Mouse (Mus musculus) embryonic facial prominence, embryonic 12.5 days (tissue): ENCODE data around the gene Aqp6. TPM values are rescaled to one million over a fixed set of nuclear protein-coding genes. Genes with fewer than 3 reads are reported as not detected.
A peak's percentile ranks its signal among the peaks of the same experiment; 100 is the strongest.

Experiments used
- ATAC-seq: fragments of 200-750 bp; cut with Nextera tagmentation; 2 replicates; pipeline ENCODE4 v1.8.0; 2017; ENCODE audit not compliant: insufficient number of reproducible peaks, insufficient read depth, low FRiP score, low TSS enrichment
- H3K27ac ChIP-seq: fragments of 300-500 bp; sonication (generic); 2 replicates; pipeline ENCODE4 v1.5.1; 2016; ENCODE audit warnings: mild to moderate bottlenecking
- H3K27me3 ChIP-seq: fragments of 300-500 bp; sonication (generic); 2 replicates; pipeline ENCODE4 v1.6.1; 2016; ENCODE audit warnings: mild to moderate bottlenecking, moderate library complexity
- H3K36me3 ChIP-seq: fragments of 300-500 bp; sonication (generic); 2 replicates; pipeline ENCODE4 v1.6.1; 2016; ENCODE audit warnings: mild to moderate bottlenecking
- H3K4me1 ChIP-seq: fragments of 300-500 bp; sonication (generic); 2 replicates; pipeline ENCODE4 v1.6.1; 2016
- H3K4me2 ChIP-seq: fragments of 300-500 bp; sonication (generic); replicated peaks from 2 replicates; pipeline ENCODE4 v1.6.1; 2016; ENCODE audit warnings: mild to moderate bottlenecking, moderate library complexity
- H3K4me3 ChIP-seq: fragments of 300-500 bp; sonication (generic); 2 replicates; pipeline ENCODE4 v1.5.1; 2016; ENCODE audit warnings: mild to moderate bottlenecking
- H3K9ac ChIP-seq: fragments of 300-500 bp; sonication (generic); 2 replicates; pipeline ENCODE4 v1.6.1; 2016; ENCODE audit warnings: mild to moderate bottlenecking, moderate library complexity
- H3K9me3 ChIP-seq: fragments of 300-500 bp; sonication (generic); 2 replicates; pipeline ENCODE4 v1.6.1; 2016; ENCODE audit warnings: mild to moderate bottlenecking, moderate library complexity
- WGBS: fragments of 180-500 bp; shearing (Covaris S2); methylation state at CpG from one replicate; pipeline ENCODE4 v1.1.7; 2016; 5-methylcytosine and 5-hydroxymethylcytosine counted together
- polyA plus RNA-seq: library from polyadenylated mRNA; unstranded; fragments of >200 nt; fragmentation: Nextera tagmentation; extraction: Ambion mirVana; gene quantifications from 2 replicates; pipeline ENCODE4 v1.2.1, GENCODE M21; 2016

Gene Aqp6
- 0.08 TPM in 1 of 2 replicates, not detected in the other for polyA plus RNA-seq

DNA sequence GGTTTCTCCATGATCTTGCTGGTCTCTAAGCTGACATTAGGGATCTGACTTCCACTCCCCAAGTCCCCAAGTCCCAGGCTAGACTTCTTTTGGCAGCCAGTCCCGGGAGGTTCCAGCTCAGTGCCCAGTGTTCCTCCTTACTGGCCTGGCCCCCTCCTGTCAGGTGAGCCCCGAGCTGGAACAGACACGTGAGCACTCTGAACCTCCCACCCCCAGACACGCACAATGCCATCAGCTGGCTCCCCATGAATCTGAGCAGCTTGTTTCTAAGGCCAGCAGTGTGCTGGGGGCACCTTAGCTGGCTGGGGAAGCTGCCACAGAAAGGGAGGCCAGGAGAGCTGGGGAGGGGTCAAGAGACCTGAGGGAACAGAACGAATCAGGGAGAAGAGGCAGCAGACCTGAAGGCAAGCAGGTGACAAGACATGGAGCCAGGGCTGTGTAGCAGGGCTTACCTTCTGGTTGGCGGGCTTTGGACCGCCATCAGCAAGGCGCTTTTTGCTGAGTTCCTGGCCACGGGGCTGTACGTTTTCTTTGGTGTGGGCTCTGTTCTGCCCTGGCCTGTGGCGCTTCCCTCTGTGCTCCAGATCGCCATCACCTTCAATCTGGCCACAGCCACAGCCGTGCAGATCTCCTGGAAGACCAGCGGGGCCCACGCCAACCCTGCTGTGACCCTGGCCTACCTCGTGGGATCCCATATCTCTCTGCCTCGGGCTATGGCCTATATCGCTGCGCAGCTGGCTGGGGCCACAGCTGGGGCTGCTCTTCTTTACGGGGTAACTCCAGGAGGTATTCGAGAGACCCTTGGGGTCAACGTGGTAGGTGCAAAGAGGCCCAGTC, at the start of gene Aqp6:
Gene Aqp6, plus strand, starts transcription at position 415 of the 837 bp plus-strand sequence.
- H3K27me3 ChIP-seq, result peaks cover 77% of the 10 kb centered on the region
- no peak within 1 kb of the TSS for H3K4me3 ChIP-seq
- H3K27ac ChIP-seq, result no peak within 1 kb of the TSS
- H3K4me2 ChIP-seq, result no peak within 1 kb of the TSS
- H3K36me3 ChIP-seq, result no peaks in the 10 kb centered on the region
- no peaks in the 10 kb centered on the region for H3K9me3 ChIP-seq
- peaks cover 10% of the 10 kb centered on the region for H3K4me1 ChIP-seq
- no peak within 1 kb of the TSS for H3K9ac ChIP-seq
- no peak for ATAC-seq
- WGBS, result 51% methylated on average over 22 of the region's 22 CpGs

DNA sequence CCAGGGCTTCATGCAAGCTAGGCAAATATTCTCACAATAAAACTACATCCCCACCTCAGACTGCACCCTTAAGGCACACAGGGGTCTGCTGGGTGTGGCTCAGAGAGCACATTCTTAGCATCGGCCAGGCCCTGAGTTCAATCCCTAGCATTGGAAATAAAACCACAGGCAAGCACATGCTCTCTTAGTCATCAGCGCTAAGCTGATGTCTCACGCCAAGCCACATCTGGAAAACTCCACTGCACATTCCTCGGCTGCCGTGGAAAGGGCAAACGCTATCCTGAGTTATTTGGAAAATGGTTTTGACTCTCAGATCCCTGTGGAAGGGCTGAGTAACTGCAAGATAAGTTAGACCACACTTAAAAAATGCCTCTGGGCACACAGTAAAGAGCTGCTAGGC, 47.4 kb upstream of the Aqp6 start:
- Histone ChIP-seq H3K4me3 (no peak overlapping the region), H3K9me3 (no peaks in the 10 kb centered on the region), H3K9ac (no peak overlapping the region), H3K4me2 (no peak overlapping the region), H3K27me3 (no peaks in the 10 kb centered on the region), H3K4me1 (peaks cover 10% of the 10 kb centered on the region; the same call in 1 of the 2 replicates), H3K36me3 (no peaks in the 10 kb centered on the region), H3K27ac (no peak overlapping the region)
- ATAC-seq, result no peak
- WGBS, result 39% methylated on average over 6 of the region's 6 CpGs

DNA sequence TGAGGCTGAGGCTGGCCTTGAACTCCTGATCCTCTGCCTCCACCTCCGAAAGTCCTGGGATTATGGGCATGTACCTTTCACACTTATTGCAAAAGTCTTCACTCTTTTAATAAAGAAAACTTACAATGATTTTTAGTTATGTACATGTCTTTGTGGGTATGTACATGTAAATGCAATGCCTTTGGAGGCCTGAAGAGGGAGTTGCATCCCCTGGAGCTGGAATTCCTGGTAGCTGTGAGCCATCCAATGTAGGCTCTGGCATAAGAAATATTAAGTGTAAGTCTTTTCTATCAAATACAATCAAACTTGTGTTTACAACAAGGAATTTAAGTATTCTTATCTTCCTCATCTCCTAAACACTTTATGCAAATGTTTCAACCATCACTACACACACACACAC, 42.3 kb upstream of the Aqp6 start:
- Histone ChIP-seq H3K9me3 (no peaks in the 10 kb centered on the region), H3K27ac (no peak overlapping the region), H3K4me3 (no peak overlapping the region), H3K4me1 (peaks cover 11% of the 10 kb centered on the region; the same call in 1 of the 2 replicates), H3K4me2 (no peak overlapping the region), H3K27me3 (no peaks in the 10 kb centered on the region), H3K9ac (no peak overlapping the region), H3K36me3 (no peaks in the 10 kb centered on the region)
- no peak for ATAC-seq
- WGBS, result 97% methylated on average over 1 of the region's 1 CpGs

DNA sequence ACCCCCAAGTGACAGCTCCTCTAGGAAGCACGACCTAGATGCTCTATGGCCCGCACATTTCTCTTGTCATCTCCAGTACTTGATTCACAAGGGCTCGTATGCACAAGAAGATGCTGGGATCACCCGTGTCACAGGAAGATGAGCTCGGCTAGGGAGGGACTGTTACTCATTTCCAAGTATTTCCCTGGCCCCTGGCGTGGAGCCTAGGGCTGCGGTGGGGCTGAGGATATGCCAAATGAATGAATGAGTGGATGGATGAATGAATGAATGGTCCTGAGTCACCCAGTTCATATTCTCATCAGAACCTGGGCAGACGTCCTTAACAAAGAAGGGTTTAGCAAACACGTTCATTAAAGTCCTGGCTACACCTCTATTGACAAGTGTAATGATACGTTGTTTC, 41.0 kb upstream of the Aqp6 start:
- Histone ChIP-seq H3K4me1 (0 out of 2 replicates have a peak, but pooled peaks cover 9% of the 10 kb centered on the region), H3K27me3 (no peaks in the 10 kb centered on the region), H3K36me3 (no peaks in the 10 kb centered on the region), H3K9me3 (no peaks in the 10 kb centered on the region), H3K4me2 (no peak overlapping the region), H3K9ac (no peak overlapping the region), H3K27ac (no peak overlapping the region), H3K4me3 (no peak overlapping the region)
- WGBS, result 75% methylated on average over 10 of the region's 10 CpGs
- no peak for ATAC-seq

DNA sequence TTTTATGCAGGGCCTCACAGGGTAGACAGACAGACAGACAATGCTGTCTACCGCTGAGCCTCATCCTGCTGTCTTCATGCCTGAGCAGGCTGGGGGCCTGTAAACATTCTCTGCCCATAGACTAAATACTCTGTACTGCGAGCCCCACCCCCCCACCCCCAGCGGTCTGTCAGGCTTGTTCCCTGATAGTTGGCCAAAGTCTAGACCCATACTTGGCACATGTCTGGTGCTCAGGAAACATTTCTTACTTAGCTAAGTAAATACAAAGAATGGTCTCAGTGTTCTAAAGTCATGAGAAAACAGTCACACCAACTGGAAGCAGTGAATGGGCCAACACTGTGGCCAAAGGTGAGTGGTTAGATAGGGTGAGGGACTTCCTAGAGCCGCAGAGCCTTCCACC, 33.8 kb upstream of the Aqp6 start:
- Histone ChIP-seq H3K36me3 (no peaks in the 10 kb centered on the region), H3K4me2 (no peak overlapping the region), H3K4me3 (no peak overlapping the region), H3K27me3 (peaks cover 3% of the 10 kb centered on the region), H3K9me3 (0 out of 2 replicates have a peak, but pooled peaks cover 2% of the 10 kb centered on the region), H3K9ac (no peak overlapping the region), H3K27ac (no peak overlapping the region), H3K4me1 (0 out of 2 replicates have a peak, but pooled peaks cover 5% of the 10 kb centered on the region)
- 83% methylated on average over 4 of the region's 4 CpGs for WGBS
- ATAC-seq, result no peak

DNA sequence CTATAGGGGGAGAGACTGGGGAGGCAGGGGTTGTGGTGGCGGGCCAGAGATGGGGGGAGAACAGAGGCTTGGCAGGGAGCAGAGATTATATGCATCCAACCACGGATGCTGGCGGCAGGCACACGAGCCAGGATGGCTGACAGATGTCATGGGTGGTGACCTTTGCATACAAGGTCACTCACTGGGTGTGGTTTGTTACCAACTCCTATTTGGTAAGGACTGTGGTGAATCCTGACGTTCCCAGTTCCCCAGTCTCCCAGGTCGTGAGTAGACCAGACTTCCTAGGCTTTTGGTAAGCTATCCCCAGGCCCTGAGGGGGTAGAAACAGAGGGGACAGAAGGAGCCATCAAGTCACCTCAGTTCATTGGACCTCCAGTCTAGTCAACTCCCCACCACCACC, 32.5 kb upstream of the Aqp6 start:
- Histone ChIP-seq H3K27me3 (peaks cover 3% of the 10 kb centered on the region), H3K4me3 (no peak overlapping the region), H3K9ac (no peak overlapping the region), H3K27ac (no peak overlapping the region), H3K9me3 (0 out of 2 replicates have a peak, but pooled peaks cover 2% of the 10 kb centered on the region), H3K36me3 (no peaks in the 10 kb centered on the region), H3K4me1 (0 out of 2 replicates have a peak, but pooled peaks cover 5% of the 10 kb centered on the region), H3K4me2 (no peak overlapping the region)
- WGBS, result 60% methylated on average over 6 of the region's 6 CpGs
- no peak for ATAC-seq

DNA sequence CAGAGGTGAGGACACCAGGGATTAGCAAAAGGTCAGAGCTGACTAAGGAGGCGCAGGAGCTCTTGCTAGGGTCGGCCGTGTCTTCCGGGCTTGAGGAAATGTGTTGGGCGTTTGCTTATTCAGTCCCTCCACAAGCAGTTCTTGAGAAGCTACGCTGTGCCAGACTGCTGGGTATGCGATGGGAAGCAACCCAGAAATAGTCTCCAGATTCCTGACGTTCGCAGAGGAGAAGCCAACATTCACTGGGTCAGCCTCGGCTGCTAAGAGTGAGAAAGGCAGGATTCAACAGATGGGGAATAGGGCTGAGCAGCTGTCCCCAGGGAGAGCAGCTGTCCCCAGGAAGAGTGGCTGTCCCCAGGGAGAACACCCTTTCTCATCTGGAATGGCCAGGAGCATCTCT, 32.1 kb upstream of the Aqp6 start:
- 0 out of 2 replicates have a peak, but pooled peaks cover 2% of the 10 kb centered on the region for H3K9me3 ChIP-seq
- 0 out of 2 replicates have a peak, but pooled peaks cover 3% of the 10 kb centered on the region for H3K4me1 ChIP-seq
- WGBS, result 79% methylated on average over 10 of the region's 10 CpGs
- no peak overlapping the region for H3K4me3 ChIP-seq
- no peaks in the 10 kb centered on the region for H3K36me3 ChIP-seq
- H3K4me2 ChIP-seq, result no peak overlapping the region
- H3K27ac ChIP-seq, result no peak overlapping the region
- H3K9ac ChIP-seq, result no peak overlapping the region
- ATAC-seq, result no peak
- H3K27me3 ChIP-seq, result peaks cover 3% of the 10 kb centered on the region

DNA sequence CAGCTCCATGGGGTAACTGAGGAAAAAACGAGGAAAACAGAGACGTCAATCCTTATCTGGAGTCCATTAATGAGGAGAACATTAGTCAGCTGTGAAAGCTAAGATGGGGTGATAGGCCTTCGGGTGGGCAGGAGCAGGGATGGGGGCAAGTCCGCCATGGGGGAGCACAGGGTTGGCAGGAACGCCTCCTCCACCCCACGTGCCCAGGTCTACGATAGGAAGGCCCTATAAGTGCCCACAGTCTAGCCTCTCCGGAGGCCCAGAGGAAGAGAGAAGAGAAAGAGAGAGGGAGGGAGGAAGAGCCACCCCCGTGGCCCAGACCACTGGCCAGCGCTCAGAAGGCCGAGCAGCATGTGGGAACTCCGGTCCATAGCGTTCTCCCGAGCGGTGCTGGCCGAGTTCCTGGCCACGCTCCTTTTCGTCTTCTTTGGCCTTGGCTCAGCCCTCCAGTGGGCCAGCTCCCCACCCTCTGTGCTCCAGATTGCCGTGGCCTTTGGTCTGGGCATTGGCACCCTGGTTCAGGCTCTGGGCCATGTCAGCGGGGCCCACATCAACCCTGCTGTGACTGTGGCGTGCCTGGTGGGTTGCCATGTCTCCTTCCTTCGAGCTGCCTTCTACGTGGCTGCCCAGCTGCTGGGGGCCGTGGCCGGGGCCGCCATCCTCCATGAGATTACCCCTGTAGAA, 22.3 kb upstream of the Aqp6 start, which contains the start of gene Aqp2:
Gene Aqp2, plus strand, starts transcription at position 254 of the 684 bp plus-strand sequence.
- no peaks in the 10 kb centered on the region for H3K9me3 ChIP-seq
- peaks cover 53% of the 10 kb centered on the region for H3K27me3 ChIP-seq
- H3K27ac ChIP-seq, result no peak within 1 kb of the TSS
- no peak within 1 kb of the TSS for H3K4me3 ChIP-seq
- no peak within 1 kb of the TSS for H3K9ac ChIP-seq
- no peaks in the 10 kb centered on the region for H3K36me3 ChIP-seq
- H3K4me1 ChIP-seq, result peaks cover 5% of the 10 kb centered on the region
- no peak for ATAC-seq
- 82% methylated on average over 26 of the region's 26 CpGs for WGBS
- H3K4me2 ChIP-seq, result no peak within 1 kb of the TSS

DNA sequence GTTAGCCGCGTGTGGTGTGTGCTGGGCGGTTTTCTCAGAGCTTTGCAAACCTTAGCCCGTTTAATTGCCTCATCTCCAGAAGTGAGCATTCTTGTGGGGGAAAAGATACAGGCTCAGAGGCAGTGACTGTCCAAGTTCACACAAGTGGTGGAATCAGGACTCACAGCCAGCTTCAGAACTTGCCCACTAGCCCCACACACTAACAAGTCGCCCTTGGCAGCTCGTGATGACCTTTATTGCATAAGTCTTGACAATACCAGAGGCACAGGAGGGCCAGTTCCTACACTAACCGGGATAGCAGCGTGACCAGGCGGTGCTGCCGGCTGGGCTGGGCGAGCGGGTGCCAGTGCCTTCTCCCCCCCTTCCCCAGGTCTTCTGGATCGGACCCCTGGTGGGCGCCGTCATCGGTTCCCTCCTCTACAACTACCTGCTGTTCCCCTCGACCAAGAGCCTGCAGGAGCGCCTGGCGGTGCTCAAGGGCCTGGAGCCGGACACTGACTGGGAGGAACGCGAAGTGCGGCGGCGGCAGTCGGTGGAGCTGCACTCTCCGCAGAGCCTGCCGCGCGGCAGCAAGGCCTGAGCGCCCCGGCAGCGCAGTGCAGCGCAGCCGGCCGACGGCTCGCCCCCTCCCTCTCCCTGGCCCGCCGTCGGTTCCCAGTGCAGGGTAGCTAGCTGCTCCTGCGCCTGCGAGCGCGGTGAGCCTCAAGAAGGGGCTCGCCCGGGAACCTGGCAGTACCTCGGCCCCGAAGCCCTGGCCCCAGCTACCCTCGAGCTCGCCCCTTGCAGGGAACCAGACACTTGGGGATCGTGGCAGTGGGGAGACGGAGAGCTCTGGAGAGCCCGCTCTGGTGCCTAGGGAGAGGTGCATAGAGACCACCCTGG, 17.5 kb upstream of the Aqp6 start:
- H3K9me3 ChIP-seq, result no peaks in the 10 kb centered on the region
- no peak for ATAC-seq
- H3K9ac ChIP-seq, result peak overlapping the region; percentile 11; the same call in 1 of the 2 replicates
- no peaks in the 10 kb centered on the region for H3K36me3 ChIP-seq
- H3K4me2 ChIP-seq, result peak overlapping the region; percentile 51
- H3K27ac ChIP-seq, result no peak overlapping the region
- peaks cover 16% of the 10 kb centered on the region for H3K4me1 ChIP-seq
- H3K27me3 ChIP-seq, result peaks cover 95% of the 10 kb centered on the region
- peak overlapping the region; percentile 31 for H3K4me3 ChIP-seq
- WGBS, result 3% methylated on average over 54 of the region's 54 CpGs

DNA sequence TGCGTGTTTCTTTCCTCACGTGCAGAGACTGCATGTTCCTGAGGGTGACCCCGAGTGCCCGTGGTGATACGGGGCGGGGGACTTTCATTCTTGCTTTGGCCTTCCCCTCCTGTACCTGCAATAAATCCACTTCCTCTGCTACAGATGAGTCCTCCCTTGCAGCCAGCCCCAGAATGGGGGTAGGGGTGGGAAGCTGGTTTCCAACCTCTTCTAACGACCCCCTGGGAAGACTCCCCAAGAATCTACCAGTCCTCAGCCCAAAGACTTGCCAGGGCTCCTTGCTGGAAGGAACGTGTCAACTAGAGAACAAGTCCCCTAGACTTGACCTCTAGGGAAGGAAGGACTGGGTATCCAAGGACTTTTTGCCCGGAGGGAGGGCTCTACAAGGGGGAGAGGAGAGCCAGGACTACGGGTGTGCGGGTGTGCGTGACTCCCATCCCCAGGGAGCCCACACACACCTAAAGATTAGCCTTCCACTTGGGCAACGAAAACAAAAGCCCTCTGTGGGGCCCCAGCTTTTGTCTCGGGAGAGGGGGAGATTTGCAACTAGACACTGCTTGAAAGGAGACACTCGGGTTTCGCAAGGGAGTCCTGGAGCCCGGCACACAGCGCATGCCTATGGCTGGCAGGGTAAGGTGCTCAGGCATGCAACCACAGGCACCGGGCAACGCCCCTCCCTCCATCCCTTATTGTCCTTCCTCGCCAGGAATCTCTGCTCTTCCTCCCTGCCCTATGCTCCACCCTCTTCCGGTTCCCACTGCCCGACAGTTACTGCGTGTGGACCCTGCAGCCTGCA, 16.6 kb upstream of the Aqp6 start:
- H3K9ac ChIP-seq, result 0 out of 2 replicates have a peak overlapping the region, but pooled peaks have one; percentile 11
- no peak overlapping the region for H3K27ac ChIP-seq
- H3K27me3 ChIP-seq, result peaks cover 97% of the 10 kb centered on the region
- ATAC-seq, result peak; percentile 64; the same call in 1 of the 2 replicates
- H3K9me3 ChIP-seq, result no peaks in the 10 kb centered on the region
- H3K4me2 ChIP-seq, result peak overlapping the region; percentile 51
- peaks cover 16% of the 10 kb centered on the region for H3K4me1 ChIP-seq
- H3K4me3 ChIP-seq, result peak overlapping the region; percentile 31
- WGBS, result 1% methylated on average over 24 of the region's 24 CpGs
- no peaks in the 10 kb centered on the region for H3K36me3 ChIP-seq
